Mouse (Mus musculus) lung, postnatal 0 days (tissue): Measurements from ENCODE around the gene Fhl2.

Experiments used
- CTCF ChIP-seq: IDR thresholded peaks from 2 replicates; pipeline ENCODE4 v1.5.1; 2016; ENCODE audit warnings: antibody characterized with exemption, mild to moderate bottlenecking
- EP300 ChIP-seq: IDR thresholded peaks from 2 replicates; pipeline ENCODE4 v1.6.1; 2016; ENCODE audit warnings: antibody characterized with exemption, mild to moderate bottlenecking, control low read depth

DNA sequence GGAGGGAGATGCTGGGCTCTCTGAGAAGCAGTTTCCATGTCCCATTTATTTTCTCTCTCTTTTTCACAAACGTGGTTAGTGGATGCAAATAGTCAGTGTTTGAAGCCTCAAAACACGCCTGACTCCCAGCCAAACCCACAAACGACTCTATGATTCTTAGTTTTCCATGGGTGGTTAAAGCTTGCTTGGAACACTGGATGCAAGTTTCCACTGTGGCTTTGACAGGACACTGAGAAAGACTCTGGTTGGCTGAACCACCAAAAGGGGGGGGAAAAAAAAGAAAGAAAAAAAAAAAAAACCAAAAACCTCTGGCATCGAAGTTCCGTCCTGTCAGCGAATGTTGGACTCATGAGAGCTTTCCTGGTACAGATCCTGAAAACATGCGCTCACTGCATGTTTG is 27.6 kb downstream of the Fhl2 start:
- no peak for TF ChIP-seq CTCF
- no peak for TF ChIP-seq EP300
